Mouse (Mus musculus) forebrain, embryonic 13.5 days (tissue): ENCODE results near the gene Ndufa12. TPM values are rescaled to one million over a fixed set of nuclear protein-coding genes. Genes with fewer than 3 reads are reported as not detected.
A peak's percentile ranks its signal among the peaks of the same experiment; 100 is the strongest.

ENCODE experiments used
- ATAC-seq: fragments of 200-750 bp; cut with Nextera tagmentation; 2 replicates; pipeline ENCODE4 v1.8.0; 2017
- H3K27ac ChIP-seq: fragments of 300-500 bp; sonication (generic); 2 replicates; pipeline ENCODE4 v1.5.1; 2015; ENCODE audit warnings: inconsistent platforms, mild to moderate bottlenecking, moderate library complexity
- H3K27me3 ChIP-seq: fragments of 300-500 bp; sonication (generic); 2 replicates; pipeline ENCODE4 v1.6.1; 2015; ENCODE audit warnings: mild to moderate bottlenecking, inconsistent platforms
- H3K36me3 ChIP-seq: fragments of 300-500 bp; sonication (generic); 2 replicates; pipeline ENCODE4 v1.6.1; 2015; ENCODE audit warnings: mild to moderate bottlenecking, inconsistent platforms; ENCODE audit not compliant: poor library complexity, severe bottlenecking
- H3K4me1 ChIP-seq: fragments of 300-500 bp; sonication (generic); 2 replicates; pipeline ENCODE4 v1.6.1; 2015; ENCODE audit warnings: inconsistent platforms
- H3K4me2 ChIP-seq: fragments of 300-500 bp; sonication (generic); 2 replicates; pipeline ENCODE4 v1.6.1; 2015; ENCODE audit warnings: inconsistent platforms, mild to moderate bottlenecking, moderate library complexity
- H3K4me3 ChIP-seq: fragments of 300-500 bp; sonication (generic); 2 replicates; pipeline ENCODE4 v1.5.1; 2015; ENCODE audit warnings: mild to moderate bottlenecking, inconsistent platforms
- H3K9ac ChIP-seq: fragments of 300-500 bp; sonication (generic); 2 replicates; pipeline ENCODE4 v1.6.1; 2015; ENCODE audit warnings: mild to moderate bottlenecking, inconsistent platforms
- H3K9me3 ChIP-seq: fragments of 300-500 bp; sonication (generic); replicated peaks from 2 replicates; pipeline ENCODE4 v1.6.1; 2016; ENCODE audit warnings: inconsistent platforms
- whole genome bisulfite sequencing: fragments of 180-500 bp; shearing (Covaris S2); methylation state at CpG from one replicate; pipeline ENCODE4 v1.1.7; 2015; 5-methylcytosine and 5-hydroxymethylcytosine counted together
- polyA plus RNA-seq: library from polyadenylated mRNA; unstranded; fragments of >200 nt; fragmentation: Nextera tagmentation; extraction: Ambion mirVana; gene quantifications from 2 replicates; pipeline ENCODE4 v1.2.1, GENCODE M21; 2015

Gene Ndufa12
- 376 and 416 TPM in 2 replicates for polyA plus RNA-seq

DNA sequence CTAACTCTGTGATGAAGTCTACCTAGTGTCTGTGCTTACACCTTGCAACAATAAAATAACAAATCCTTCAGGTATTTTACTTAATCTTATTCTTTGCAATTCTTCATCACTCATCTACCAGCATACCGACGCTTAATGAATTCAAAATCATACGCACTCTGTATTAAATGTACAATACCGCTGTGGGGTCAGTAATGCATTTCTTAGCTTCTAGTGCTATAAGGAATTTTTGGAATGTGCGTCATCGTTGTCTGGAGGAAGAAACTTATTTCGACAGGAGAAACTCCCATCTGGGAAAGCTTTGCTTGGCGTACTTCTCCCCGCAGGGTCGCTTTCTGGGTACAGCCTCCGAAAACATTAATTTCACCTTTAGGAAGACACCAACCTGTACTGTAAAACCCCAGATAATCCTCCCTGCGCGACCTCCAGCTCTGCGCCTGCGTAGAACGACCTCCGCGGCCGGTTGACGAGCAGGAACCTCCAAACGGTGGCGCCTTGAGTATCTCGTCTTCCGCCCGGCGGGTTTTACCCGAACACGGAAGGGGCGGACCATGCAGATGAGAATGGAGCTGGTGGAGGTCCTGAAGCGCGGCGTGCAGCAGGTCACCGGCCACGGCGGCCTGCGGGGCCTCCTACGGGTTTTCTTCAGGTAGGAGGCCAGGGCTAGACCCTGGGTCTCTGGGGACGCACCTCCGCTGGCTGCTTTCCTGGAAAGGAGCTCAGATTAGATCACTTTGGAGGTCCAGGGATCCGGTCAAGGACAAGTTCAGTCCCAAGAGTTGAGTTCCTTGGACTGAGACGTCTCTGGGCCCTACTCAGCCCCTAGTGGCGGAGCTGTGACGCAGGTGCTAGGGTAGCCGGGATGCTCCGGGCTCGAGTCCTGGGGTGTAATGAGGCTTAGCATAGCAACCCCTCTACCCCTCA lies at the start of gene Ndufa12:
TSS of gene Ndufa12 (plus strand) at position 239 of the 924 bp plus-strand sequence.
- peaks cover 37% of the 10 kb centered on the region for H3K36me3 ChIP-seq
- peak within 1 kb of the TSS; percentile 70 for H3K27ac ChIP-seq
- peak; percentile 97 for ATAC-seq
- no peaks in the 10 kb centered on the region for H3K9me3 ChIP-seq
- under 1% methylated on average over 46 of the region's 46 CpGs for WGBS
- no peaks in the 10 kb centered on the region for H3K27me3 ChIP-seq
- peaks cover 21% of the 10 kb centered on the region for H3K4me1 ChIP-seq
- H3K9ac ChIP-seq: peak within 1 kb of the TSS; percentile 88
- peak within 1 kb of the TSS; percentile 83 for H3K4me3 ChIP-seq
- peak within 1 kb of the TSS; percentile 78 for H3K4me2 ChIP-seq

DNA sequence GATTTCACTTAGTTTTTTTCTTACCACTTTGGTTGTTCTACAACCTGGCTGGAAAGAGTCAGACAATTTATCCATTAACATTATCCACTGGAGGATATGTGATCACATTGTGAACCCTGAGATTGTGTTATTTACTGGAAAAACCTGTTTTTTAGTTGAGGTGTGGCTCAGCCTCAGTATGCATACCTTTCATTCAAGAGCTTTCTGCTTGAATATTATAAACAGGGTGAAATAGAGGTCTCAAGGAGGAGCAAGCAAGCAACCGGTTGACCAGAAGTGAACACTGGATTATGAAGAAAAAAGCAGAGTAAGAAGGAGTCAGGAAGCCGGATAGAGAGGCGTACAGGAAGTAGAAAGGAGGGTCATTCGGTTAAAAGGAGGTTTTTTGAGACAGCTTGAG lies 47.0 kb upstream of the Ndufa12 start:
- Histone ChIP-seq H3K9ac (no peak overlapping the region), H3K4me1 (peaks cover 18% of the 10 kb centered on the region), H3K36me3 (no peaks in the 10 kb centered on the region), H3K4me2 (no peak overlapping the region), H3K4me3 (no peak overlapping the region), H3K9me3 (no peaks in the 10 kb centered on the region), H3K27ac (no peak overlapping the region), H3K27me3 (no peaks in the 10 kb centered on the region)
- ATAC-seq: no peak
- WGBS: 85% methylated on average over 4 of the region's 4 CpGs

GRCm38 (mm10) chr10:94153841-94154240 lies 44.7 kb upstream of the Ndufa12 start:
- Histone ChIP-seq H3K27ac (no peak overlapping the region), H3K9ac (no peak overlapping the region), H3K4me3 (no peak overlapping the region), H3K9me3 (no peaks in the 10 kb centered on the region), H3K27me3 (no peaks in the 10 kb centered on the region), H3K4me2 (no peak overlapping the region), H3K4me1 (peaks cover 12% of the 10 kb centered on the region), H3K36me3 (peaks cover 14% of the 10 kb centered on the region)
- no peak for ATAC-seq

- Histone ChIP-seq H3K4me2 (no peak overlapping the region), H3K9ac (no peak overlapping the region), H3K4me1 (no peaks in the 10 kb centered on the region), H3K36me3 (peaks cover 45% of the 10 kb centered on the region), H3K4me3 (no peak overlapping the region), H3K27me3 (no peaks in the 10 kb centered on the region), H3K9me3 (no peaks in the 10 kb centered on the region), H3K27ac (no peak overlapping the region)
- WGBS: 91% methylated on average over 6 of the region's 6 CpGs
- no peak for ATAC-seq
Measured at GRCm38 (mm10) chr10:94158962-94159361, 39.6 kb upstream of the Ndufa12 start.

DNA sequence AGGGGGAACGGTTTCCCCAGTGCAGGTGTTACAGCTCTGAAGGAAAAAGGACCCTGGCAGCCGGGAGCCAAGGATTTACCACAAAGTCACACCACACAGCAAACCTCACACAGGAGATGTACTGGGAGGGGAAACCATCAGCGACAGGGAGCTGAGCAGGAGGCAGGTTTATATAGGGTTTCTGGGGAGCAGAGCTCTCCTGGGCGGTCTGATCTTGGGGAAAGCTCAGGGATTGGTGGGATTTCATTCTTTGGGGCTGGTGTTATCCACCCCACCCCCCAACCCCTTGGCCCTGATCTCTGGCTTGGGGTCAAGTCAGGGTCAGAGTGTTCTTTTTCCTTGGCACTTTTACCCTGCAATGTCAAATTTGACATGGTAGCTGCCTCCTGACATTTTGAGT lies 39.1 kb upstream of the Ndufa12 start:
- no peaks in the 10 kb centered on the region for H3K27me3 ChIP-seq
- H3K4me3 ChIP-seq: no peak overlapping the region
- H3K4me2 ChIP-seq: no peak overlapping the region
- 91% methylated on average over 4 of the region's 4 CpGs for WGBS
- H3K36me3 ChIP-seq: peaks cover 50% of the 10 kb centered on the region
- H3K4me1 ChIP-seq: no peaks in the 10 kb centered on the region
- no peaks in the 10 kb centered on the region for H3K9me3 ChIP-seq
- no peak overlapping the region for H3K27ac ChIP-seq
- ATAC-seq: no peak
- no peak overlapping the region for H3K9ac ChIP-seq

DNA sequence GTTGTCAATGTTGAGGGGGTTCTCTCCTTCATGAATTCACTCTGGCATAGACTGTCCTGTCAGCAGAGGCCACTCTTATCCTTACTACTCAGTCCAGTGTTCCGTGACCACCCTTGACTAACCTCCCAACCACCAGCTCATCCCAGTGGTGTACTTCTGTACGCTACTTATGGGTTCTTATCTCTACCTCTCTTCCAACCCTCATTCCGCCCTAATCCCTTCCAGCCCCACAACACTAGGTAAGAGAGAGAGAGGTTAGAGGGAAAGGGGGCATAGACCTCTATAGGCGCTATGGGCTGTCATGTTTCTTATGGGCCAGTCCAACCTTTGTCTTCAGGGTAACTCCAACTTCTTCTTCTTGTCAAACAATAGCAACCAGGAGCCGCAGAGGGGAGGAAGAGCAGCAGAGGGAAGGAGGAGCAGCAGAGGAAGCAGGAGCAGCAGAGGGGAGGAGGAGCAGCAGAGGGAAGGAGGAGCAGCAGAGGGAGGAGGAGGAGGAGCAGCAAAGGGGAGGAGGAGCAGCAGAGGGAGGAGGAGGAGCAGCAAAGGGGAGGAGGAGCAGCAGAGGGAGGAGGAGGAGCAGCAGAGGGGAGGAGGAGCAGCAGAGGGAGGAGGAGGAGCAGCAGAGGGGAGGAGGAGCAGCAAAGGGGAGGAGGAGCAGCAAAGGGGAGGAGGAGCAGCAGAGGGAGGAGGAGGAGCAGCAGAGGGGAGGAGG lies 37.3 kb upstream of the Ndufa12 start:
- Histone ChIP-seq H3K9me3 (no peaks in the 10 kb centered on the region), H3K9ac (no peak overlapping the region), H3K27me3 (no peaks in the 10 kb centered on the region), H3K27ac (no peak overlapping the region), H3K4me3 (no peak overlapping the region), H3K36me3 (peaks cover 58% of the 10 kb centered on the region), H3K4me2 (no peak overlapping the region), H3K4me1 (no peaks in the 10 kb centered on the region)
- WGBS: 93% methylated on average over 5 of the region's 5 CpGs
- no peak for ATAC-seq

- H3K9me3 ChIP-seq: no peaks in the 10 kb centered on the region
- peaks cover 61% of the 10 kb centered on the region for H3K36me3 ChIP-seq
- no peak overlapping the region for H3K4me3 ChIP-seq
- no peak overlapping the region for H3K4me2 ChIP-seq
- WGBS: 96% methylated on average over 7 of the region's 7 CpGs
- H3K9ac ChIP-seq: no peak overlapping the region
- no peaks in the 10 kb centered on the region for H3K27me3 ChIP-seq
- 0 out of 2 replicates have a peak, but pooled peaks cover 3% of the 10 kb centered on the region for H3K4me1 ChIP-seq
- no peak for ATAC-seq
- H3K27ac ChIP-seq: no peak overlapping the region
Measured at GRCm38 (mm10) chr10:94162031-94162430, 36.5 kb upstream of the Ndufa12 start.

- Histone ChIP-seq H3K36me3 (peaks cover 67% of the 10 kb centered on the region), H3K9ac (no peak overlapping the region), H3K4me3 (no peak overlapping the region), H3K4me2 (no peak overlapping the region), H3K9me3 (no peaks in the 10 kb centered on the region), H3K4me1 (0 out of 2 replicates have a peak, but pooled peaks cover 6% of the 10 kb centered on the region), H3K27me3 (no peaks in the 10 kb centered on the region), H3K27ac (no peak overlapping the region)
- 82% methylated on average over 5 of the region's 5 CpGs for WGBS
- ATAC-seq: no peak
Measured at GRCm38 (mm10) chr10:94164104-94164845, 34.2 kb upstream of the Ndufa12 start.

DNA sequence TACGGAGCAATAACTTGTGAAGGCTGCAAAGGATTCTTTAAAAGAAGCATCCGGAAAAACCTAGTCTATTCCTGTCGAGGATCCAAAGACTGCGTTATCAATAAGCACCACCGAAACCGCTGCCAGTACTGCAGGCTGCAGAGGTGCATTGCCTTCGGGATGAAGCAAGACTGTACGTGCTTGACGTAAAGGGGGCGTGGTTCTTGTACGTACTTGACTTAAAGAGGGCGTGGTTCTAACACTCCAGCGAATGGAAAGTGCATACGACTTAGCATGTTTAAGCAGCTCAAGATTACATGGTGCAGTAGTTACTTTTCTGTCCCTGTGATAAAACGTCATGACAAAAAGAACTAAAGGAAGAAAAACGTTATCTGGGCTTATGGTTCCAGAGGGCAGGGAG lies 33.1 kb upstream of the Ndufa12 start:
- no peak overlapping the region for H3K4me3 ChIP-seq
- 91% methylated on average over 16 of the region's 16 CpGs for WGBS
- peaks cover 68% of the 10 kb centered on the region for H3K36me3 ChIP-seq
- no peak overlapping the region for H3K9ac ChIP-seq
- H3K27ac ChIP-seq: no peak overlapping the region
- ATAC-seq: no peak
- no peaks in the 10 kb centered on the region for H3K9me3 ChIP-seq
- no peaks in the 10 kb centered on the region for H3K27me3 ChIP-seq
- no peak overlapping the region for H3K4me2 ChIP-seq
- H3K4me1 ChIP-seq: 0 out of 2 replicates have a peak, but pooled peaks cover 6% of the 10 kb centered on the region

- H3K4me1 ChIP-seq: peaks cover 14% of the 10 kb centered on the region
- no peaks in the 10 kb centered on the region for H3K27me3 ChIP-seq
- no peak overlapping the region for H3K27ac ChIP-seq
- WGBS: 68% methylated on average over 11 of the region's 11 CpGs
- no peak for ATAC-seq
- H3K9me3 ChIP-seq: no peaks in the 10 kb centered on the region
- H3K9ac ChIP-seq: no peak overlapping the region
- H3K4me3 ChIP-seq: no peak overlapping the region
- no peak overlapping the region for H3K4me2 ChIP-seq
- H3K36me3 ChIP-seq: peaks cover 65% of the 10 kb centered on the region
Measured at GRCm38 (mm10) chr10:94167051-94167750, 31.3 kb upstream of the Ndufa12 start.

GRCm38 (mm10) chr10:94171440-94172130 lies 26.9 kb upstream of the Ndufa12 start:
- peaks cover 30% of the 10 kb centered on the region for H3K4me1 ChIP-seq
- peaks cover 68% of the 10 kb centered on the region for H3K36me3 ChIP-seq
- ATAC-seq: no peak
- H3K27ac ChIP-seq: peak overlapping the region; percentile 36; the same call in 1 of the 2 replicates
- no peak overlapping the region; the same call in 1 of the 2 replicates for H3K9ac ChIP-seq
- 37% methylated on average over 12 of the region's 12 CpGs for WGBS
- H3K9me3 ChIP-seq: no peaks in the 10 kb centered on the region
- H3K4me2 ChIP-seq: peak overlapping the region; percentile 22
- H3K4me3 ChIP-seq: no peak overlapping the region
- H3K27me3 ChIP-seq: no peaks in the 10 kb centered on the region
